Mouse (Mus musculus): ENCODE measurements around the gene Rnase1.
"Not testable (repeated sequence)": the region's sequence is repeated elsewhere in the genome, so short reads cannot be mapped to it uniquely, and the experiment has no call there.

Rnase1 gene

GRCm38 (mm10) chr14:51146685-51147084, at the start of gene Rnase1:
Gene Rnase1, minus strand, starts transcription at chr14:51146785.
- DNase-seq (ENCODE audit: low read depth), result no peak

- no peak for DNase-seq (ENCODE audit: low read depth)
Observed at GRCm38 (mm10) chr14:51195681-51196080, 49.1 kb upstream of the Rnase1 start.

GRCm38 (mm10) chr14:51181051-51181450, 34.5 kb upstream of the Rnase1 start:
- DNase-seq (ENCODE audit: low read depth), result not testable (repeated sequence)

- DNase-seq (ENCODE audit: low read depth), result no peak
Observed at GRCm38 (mm10) chr14:51173843-51174242, 27.3 kb upstream of the Rnase1 start.

- DNase-seq (ENCODE audit: low read depth), result not testable (repeated sequence)
Observed at GRCm38 (mm10) chr14:51172947-51173346, 26.4 kb upstream of the Rnase1 start.

GRCm38 (mm10) chr14:51172095-51172865, 25.7 kb upstream of the Rnase1 start:
- DNase-seq (ENCODE audit: low read depth), result not testable (repeated sequence)

GRCm38 (mm10) chr14:51166068-51166467, 19.5 kb upstream of the Rnase1 start:
- no peak for DNase-seq (ENCODE audit: low read depth)

GRCm38 (mm10) chr14:51165435-51165834, 18.9 kb upstream of the Rnase1 start:
- DNase-seq (ENCODE audit: low read depth), result no peak

- DNase-seq (ENCODE audit: low read depth), result not testable (repeated sequence)
Observed at GRCm38 (mm10) chr14:51163323-51163722, 16.7 kb upstream of the Rnase1 start.

- not testable (repeated sequence) for DNase-seq (ENCODE audit: low read depth)
Observed at GRCm38 (mm10) chr14:51161976-51162375, 15.4 kb upstream of the Rnase1 start, which contains the start of gene Rnase2b. Gene Rnase2b, plus strand, starts transcription at chr14:51162260.

- no peak for DNase-seq (ENCODE audit: low read depth)
Observed at GRCm38 (mm10) chr14:51157072-51157471, 10.5 kb upstream of the Rnase1 start.

GRCm38 (mm10) chr14:51156736-51157068, 10.1 kb upstream of the Rnase1 start:
- DNase-seq (ENCODE audit: low read depth), result no peak

GRCm38 (mm10) chr14:51156056-51156735, 9.6 kb upstream of the Rnase1 start:
- DNase-seq (ENCODE audit: low read depth), result no peak

- DNase-seq (ENCODE audit: low read depth), result no peak
Observed at GRCm38 (mm10) chr14:51152249-51152870, 5.8 kb upstream of the Rnase1 start.

GRCm38 (mm10) chr14:51150206-51150831, 3.7 kb upstream of the Rnase1 start:
- DNase-seq (ENCODE audit: low read depth), result no peak

GRCm38 (mm10) chr14:51149164-51149563, 2.6 kb upstream of the Rnase1 start:
- no peak for DNase-seq (ENCODE audit: low read depth)

GRCm38 (mm10) chr14:51148006-51148405, 1.4 kb upstream of the Rnase1 start:
- no peak for DNase-seq (ENCODE audit: low read depth)

- DNase-seq (ENCODE audit: low read depth), result no peak
Observed at GRCm38 (mm10) chr14:51145521-51145920, 1.1 kb downstream of the Rnase1 start.

- no peak for DNase-seq (ENCODE audit: low read depth)
Observed at GRCm38 (mm10) chr14:51144451-51144850, 2.1 kb downstream of the Rnase1 start.

- DNase-seq (ENCODE audit: low read depth), result no peak
Observed at GRCm38 (mm10) chr14:51143937-51144336, 2.6 kb downstream of the Rnase1 start.

- DNase-seq (ENCODE audit: low read depth), result peak; percentile 24
Observed at GRCm38 (mm10) chr14:51143287-51143686, 3.3 kb downstream of the Rnase1 start.

- DNase-seq (ENCODE audit: low read depth), result no peak
Observed at GRCm38 (mm10) chr14:51142568-51142967, 4.0 kb downstream of the Rnase1 start.

Measured in NIH3T3 (cell line).